Mouse (Mus musculus): Measurements from ENCODE around the gene Nans.
A peak's percentile ranks its signal among the peaks of the same experiment; 100 is the strongest.

DNA sequence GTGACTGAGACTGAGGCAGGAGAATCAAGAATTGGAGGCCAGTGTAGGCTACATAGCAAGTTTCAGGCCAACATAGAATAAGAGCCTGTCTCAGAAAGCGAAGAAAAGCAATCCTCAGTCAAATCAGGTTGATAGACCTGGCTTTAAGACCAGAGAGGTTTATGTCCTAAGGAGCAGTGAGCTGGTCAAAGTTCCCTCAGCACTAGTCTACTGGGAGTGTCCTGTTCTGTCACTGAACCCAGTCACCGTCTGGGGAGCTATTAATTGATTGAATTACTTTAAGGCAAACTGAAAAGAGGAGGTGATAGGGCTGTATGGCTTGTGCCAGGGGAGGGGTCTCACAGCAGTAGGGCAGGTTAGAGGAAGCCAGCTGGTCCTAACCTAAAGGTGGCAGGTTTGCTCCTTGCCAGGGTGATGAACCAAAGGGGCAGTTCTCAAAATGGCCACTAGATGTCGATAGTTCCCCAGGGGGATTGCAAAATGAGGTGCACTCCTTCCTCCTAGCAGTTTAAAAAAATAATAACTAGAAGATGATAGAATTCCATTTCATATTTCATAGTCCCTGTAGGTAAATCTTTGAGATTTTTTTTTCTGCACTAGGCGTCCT lies 8.3 kb downstream of the Nans start:
- TF ChIP-seq CTCF (IDR thresholded peaks at IDR 0.05) = peak; percentile 98
- TF ChIP-seq EP300 (IDR thresholded peaks at IDR 0.05) = no peak

Data from lung, postnatal 0 days (tissue).